Mouse (Mus musculus) cerebral cortex, adult 2 months (tissue): ENCODE measurements around the gene Tmem63c.

Source experiments
- WGBS: fragments of 180-500 bp; shearing (Covaris S2); methylation state at CpG from one replicate; pipeline ENCODE4 v1.1.7; 2018; 5-methylcytosine and 5-hydroxymethylcytosine counted together

Tmem63c gene

DNA sequence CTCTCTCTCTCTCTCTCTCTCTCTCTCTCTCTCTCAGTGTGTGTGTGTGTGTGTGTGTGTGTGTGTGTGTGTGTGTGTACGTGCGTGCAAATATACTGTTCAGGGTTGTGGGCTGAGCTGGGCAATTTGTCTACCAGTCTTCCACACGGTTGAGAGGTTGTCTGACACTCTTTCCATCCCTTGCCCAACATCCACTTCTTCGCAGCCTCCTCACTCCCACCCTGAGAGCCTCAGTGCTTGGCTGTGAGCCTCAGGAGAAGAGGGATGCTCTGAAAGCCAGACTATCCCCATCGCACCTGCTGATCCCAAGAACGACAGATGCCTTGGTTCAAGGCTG is 20.3 kb upstream of the Tmem63c start:
- WGBS = 17% methylated on average over 6 of the region's 6 CpGs

DNA sequence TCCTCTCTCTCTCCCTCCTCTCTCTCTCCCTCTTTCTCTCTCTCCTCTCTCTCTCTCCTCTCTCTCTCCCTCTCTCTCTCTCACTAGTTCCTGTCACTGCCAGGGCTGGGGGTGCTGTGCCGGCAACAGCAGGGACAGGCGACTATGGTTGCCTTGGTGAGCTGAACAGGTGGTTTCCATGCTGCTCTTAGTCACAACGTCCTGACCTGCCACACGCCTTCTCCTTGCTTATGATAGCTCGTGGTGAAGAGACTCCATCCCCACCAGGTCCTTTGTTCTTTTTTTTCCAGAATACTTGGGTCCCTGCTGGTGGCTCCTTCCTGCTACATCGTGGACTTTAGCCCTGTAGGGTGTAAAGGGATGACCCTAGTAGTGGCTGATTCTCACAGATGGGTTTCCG is 18.9 kb upstream of the Tmem63c start:
- WGBS = 51% methylated on average over 7 of the region's 7 CpGs

DNA sequence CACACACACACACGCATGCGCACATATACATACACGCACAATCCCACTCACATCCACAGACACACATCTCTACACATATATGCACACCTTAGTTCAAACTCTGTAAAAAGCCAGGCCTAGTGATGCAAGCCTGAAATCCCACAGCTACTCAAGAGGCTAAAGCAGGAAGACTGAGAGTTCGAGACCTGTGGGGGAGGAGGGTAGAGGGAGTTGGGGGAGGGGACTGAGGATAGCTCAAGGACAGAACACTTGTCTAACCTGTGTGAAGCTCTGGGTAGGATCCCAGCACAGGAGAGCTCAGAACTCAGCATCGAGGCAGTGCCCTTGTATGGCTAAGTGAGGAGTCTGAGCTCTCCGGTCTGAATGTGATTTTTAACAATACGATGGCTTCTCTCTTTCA is 18.3 kb upstream of the Tmem63c start:
- WGBS = 79% methylated on average over 7 of the region's 7 CpGs

DNA sequence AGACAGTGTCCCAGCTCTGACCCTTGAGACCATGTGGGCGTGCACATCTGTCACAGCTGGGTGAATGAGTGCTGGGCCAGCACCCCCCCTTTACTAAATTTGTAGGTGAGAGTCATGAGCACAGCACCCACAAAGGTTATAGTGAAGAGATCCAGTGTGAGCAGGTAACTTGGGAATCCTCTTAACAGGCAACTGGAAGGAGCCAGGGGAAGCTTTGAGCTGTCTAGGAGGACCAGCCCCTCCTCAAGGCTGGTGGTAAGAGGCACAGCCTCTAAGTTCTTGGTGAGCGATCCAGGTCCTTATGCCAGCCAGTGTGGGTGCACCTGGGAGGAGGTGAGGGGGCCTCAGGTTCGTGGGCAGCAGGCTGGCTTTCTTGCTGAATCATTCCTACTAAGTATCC is 17.5 kb upstream of the Tmem63c start:
- WGBS = 38% methylated on average over 3 of the region's 3 CpGs

GRCm38 (mm10) chr12:87004596-87004995 is 16.5 kb upstream of the Tmem63c start:
- 76% methylated on average over 4 of the region's 4 CpGs for WGBS

DNA sequence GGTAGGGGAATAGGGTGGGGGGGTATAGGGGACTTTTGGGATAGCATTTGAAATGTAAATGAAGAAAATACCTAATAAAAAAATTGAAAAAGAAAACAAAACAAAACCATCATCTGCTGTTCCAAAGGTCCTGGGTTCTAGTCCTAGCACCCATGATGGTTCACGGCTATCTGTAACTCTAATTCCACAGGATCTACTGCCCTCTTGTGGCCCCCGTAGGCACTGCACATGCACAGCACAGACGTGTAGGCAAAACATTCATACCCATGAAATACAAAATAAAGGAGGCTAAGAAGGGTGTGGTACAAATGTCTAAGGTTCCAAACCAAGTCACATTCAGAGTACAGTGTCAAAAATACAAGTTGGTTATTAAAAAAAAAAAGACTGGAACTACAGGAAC is 4.1 kb upstream of the Tmem63c start:
- WGBS = 45% methylated on average over 3 of the region's 3 CpGs

- 83% methylated on average over 2 of the region's 2 CpGs for WGBS
Measured at GRCm38 (mm10) chr12:87018756-87019155, 2.4 kb upstream of the Tmem63c start.

DNA sequence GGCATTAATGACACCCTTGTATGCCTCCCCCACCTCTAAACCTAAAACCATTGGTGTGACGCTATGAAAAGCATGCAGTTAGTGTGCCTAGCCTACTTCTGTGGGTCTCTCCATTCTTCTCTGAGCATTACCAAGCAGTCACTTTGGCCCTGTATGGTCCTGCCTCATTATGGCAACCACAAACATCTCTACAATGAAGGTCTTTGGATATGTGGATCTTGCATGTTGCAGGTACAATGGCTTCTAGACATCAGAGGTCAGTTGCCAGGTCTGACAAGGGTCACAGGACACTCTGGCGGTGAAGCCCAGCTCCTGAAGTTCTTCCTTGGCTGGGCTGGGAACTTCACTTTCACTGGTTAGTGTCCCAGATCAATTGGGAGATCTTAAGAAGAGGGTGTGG is 866 bp downstream of the Tmem63c start:
- WGBS = 91% methylated on average over 2 of the region's 2 CpGs

- WGBS = 65% methylated on average over 3 of the region's 3 CpGs
Measured at GRCm38 (mm10) chr12:87023456-87023855, 2.3 kb downstream of the Tmem63c start.

DNA sequence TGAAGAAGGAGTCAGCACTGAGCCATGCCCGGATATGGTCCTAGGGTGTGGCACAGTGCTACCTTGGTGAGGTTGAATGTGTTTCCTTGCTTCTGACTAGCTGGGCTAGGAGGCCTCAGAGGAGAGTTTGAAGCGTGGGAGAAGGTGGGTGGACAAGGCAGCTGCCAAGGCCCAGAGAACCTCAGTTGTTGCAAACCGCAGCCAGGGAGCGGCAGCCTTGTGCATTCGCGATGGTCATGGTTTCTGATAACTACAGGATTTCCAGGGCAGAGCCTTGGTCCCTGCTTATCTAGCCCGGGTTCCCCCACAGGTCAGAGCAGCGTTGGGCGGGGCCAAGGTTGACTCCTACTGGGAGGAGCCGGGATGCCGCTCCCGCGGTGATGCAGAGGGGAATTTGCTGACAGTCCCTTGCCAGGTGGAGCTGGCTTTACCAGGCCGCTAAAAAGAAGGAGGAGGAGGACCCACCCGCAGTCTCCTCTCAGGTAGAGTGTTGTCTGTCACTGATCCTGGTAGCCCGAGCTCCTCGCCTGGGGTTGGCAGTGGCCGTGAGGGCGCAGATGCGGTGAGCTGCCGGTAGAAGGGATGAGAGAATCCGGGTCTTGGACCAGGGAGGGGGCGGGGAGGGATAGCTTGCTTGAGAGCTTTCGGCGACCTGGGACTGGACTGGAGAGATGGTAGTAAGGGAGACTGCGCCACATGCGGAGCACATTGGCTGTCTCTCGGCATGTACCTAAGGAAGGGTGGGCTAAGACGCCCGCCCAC is 5.2 kb downstream of the Tmem63c start:
- WGBS = 2% methylated on average over 30 of the region's 30 CpGs

DNA sequence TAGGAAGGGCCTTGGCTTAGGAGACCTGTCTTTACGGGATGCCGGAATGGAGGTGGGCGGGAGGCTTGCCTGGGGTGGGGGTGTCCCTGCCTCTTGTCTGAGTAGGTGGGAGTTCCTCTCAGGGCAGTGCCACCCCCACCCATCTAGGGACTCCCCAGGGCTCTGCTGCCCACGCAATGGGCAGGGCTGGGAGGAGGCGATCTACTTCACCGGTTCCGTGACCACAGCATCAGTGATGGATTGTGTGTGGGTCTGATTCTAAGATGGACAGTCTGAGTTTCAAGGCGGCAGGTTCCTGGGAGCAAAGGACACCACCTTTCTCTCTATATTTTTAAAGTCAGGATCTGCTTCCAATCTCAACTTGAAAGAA is 5.7 kb downstream of the Tmem63c start:
- WGBS = 7% methylated on average over 8 of the region's 8 CpGs

DNA sequence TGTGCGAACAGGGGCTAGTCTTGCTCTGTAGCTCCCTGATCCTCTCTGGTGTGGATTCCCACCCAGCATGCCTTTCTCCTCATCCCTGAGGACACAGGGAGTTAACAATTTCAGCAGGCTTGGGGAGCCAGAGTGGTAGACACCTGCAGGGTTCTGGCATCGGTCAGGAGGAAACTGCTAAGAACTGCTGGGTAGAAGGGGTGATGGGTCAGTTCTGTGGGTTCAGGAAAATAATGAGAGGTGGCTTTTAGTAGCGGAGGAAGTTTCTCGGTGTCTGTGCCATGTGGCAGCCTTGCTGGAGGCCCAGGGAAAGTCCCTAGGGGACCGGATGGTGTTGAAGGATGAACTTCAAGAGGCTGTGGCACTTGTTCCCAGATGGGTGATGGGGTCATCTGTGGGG is 6.3 kb downstream of the Tmem63c start:
- 18% methylated on average over 5 of the region's 5 CpGs for WGBS

DNA sequence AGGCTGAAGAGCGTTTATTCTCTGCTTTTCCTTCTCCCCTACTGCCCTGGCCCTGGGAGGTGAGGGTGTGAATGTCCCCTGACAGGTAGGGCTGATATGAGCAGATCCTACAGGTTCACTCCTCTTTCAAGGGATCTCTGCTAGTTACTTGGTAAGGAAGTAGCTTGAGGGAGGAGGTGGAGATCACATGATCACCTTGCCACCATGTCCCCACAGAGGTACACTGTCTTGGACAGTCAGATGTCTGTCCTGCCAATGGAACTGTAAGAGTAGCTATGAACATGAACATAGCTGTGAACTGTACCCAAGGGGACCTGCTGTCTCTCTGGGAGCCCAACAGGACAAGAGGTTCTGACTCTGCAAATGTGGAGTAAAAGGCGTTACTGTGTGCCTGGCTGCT is 6.9 kb downstream of the Tmem63c start:
- WGBS = 59% methylated on average over 2 of the region's 2 CpGs

DNA sequence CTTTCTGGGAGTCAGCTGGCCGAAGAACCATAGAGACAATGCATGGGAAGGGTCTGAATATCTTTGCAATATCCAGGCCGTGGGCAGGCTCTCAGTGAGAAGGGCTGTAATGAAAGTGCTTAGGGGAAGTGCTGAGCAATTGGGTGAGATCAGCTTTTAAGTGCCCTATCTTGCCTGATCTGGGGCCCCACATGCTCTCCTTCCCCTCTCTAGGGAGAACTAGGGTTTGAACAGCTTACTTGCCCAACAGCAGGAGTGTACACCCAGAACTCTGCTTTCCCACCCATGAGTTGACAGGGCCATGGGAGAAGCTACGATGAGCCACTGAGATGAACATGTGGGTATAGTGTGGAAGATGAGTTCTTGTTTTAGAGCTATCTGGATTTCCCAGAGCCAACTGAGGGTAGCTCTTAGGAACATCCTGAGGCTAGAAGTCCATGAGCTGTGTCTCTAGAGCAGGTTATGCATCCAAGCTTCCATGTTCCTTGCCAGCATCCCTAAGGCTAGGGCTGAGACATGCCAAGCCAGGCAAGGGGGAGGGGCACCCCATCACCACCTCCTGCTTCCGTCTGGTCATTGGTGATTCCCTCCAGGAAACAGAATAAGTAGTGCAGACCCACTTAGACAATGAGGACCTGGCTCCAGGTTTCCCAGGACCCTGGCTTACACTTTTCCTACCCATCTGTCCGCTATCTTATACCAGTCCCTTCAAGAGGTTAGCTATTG is 8.3 kb downstream of the Tmem63c start:
- 66% methylated on average over 5 of the region's 5 CpGs for WGBS

DNA sequence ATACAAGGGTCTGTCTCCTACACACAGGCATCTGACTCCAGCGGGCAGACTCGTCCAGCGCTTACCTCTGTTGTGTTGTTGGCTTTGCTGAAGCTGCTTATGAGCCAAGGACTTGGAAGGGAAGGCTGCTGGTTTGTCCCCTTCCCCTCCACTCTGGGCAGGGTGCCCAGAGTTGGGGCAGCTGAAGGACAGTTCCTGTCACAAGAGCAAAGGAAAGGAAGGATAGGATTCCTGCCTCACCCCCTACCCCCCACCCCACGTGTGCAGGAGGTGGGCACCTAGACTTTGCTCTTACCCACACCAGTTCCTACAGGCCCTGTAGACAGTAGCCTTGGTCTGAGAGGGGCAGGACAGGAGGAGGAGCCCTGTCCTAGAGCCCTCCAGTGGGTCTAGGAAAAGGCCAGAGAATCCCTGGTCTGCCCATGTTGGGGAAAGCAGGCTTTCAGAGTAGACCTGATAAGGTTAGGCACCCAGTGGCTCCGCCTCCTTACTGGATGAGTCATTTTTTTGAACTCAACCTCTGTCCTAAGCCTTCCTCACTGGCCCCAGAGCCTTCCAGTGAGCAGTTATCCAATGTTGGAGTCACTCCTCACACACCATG is 10.1 kb downstream of the Tmem63c start:
- WGBS = 64% methylated on average over 5 of the region's 5 CpGs

- WGBS = 88% methylated on average over 7 of the region's 7 CpGs
Measured at GRCm38 (mm10) chr12:87036631-87037030, 15.5 kb downstream of the Tmem63c start.

DNA sequence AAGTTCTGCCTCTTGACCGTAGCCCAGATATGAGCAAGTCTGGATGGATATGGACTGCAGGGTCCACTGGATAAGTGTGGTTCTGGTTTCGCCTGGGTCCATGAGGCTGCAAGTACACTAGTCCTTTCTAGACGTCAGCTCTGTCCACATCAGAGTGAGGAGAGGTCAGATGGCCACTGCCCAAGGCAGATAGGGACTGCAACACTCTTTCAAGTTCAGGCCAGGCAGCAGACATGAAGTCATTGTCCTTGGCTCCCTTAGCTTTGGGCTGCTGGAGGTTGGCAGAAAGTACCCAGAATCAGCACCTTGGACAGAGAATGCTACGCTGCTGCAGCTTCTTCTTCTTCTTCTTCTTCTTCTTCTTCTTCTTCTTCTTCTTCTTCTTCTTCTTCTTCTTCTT is 19.0 kb downstream of the Tmem63c start:
- 80% methylated on average over 4 of the region's 4 CpGs for WGBS

GRCm38 (mm10) chr12:87040857-87041256 is 19.7 kb downstream of the Tmem63c start:
- WGBS = 36% methylated on average over 7 of the region's 7 CpGs

GRCm38 (mm10) chr12:87042456-87042855 is 21.3 kb downstream of the Tmem63c start:
- 28% methylated on average over 2 of the region's 2 CpGs for WGBS

DNA sequence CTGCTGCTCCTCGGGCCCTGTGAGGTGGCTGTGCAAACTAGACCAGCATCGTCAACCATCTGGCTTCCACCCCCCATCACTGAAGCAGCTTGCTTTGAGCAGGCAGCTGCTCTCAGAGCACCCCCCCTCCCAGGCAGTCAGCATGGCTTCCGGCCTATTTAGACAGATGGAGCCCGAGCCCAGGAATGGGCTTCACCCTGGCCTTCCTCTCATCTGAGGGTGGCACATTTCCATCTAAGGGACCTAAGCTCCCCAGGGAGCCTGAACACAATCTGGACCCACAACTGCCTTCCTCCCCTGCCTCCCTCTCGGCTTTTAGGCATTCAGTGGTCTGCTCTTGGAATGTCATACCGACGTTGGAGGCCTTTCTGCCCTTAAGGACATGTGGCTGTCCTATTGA is 22.1 kb downstream of the Tmem63c start:
- WGBS = 27% methylated on average over 7 of the region's 7 CpGs

- WGBS = 11% methylated on average over 5 of the region's 5 CpGs
Measured at GRCm38 (mm10) chr12:87044711-87045110, 23.6 kb downstream of the Tmem63c start.

- WGBS = 57% methylated on average over 3 of the region's 3 CpGs
Measured at GRCm38 (mm10) chr12:87047536-87047935, 26.4 kb downstream of the Tmem63c start.

- WGBS = 18% methylated on average over 13 of the region's 16 CpGs
Measured at GRCm38 (mm10) chr12:87052661-87053321, 31.7 kb downstream of the Tmem63c start.
